Mouse (Mus musculus) forebrain, embryonic 12.5 days (tissue): ENCODE data around the gene Sult6b2. TPM values are rescaled to one million over a fixed set of nuclear protein-coding genes. Genes with fewer than 3 reads are reported as not detected.

ENCODE experiments used
- ATAC-seq: fragments of 200-750 bp; cut with Nextera tagmentation; 2 replicates; pipeline ENCODE4 v1.8.0; 2017; ENCODE audit warnings: moderate TSS enrichment; ENCODE audit not compliant: low FRiP score
- H3K27ac ChIP-seq: fragments of 300-500 bp; sonication (generic); 2 replicates; pipeline ENCODE4 v1.5.1; 2016; ENCODE audit warnings: mild to moderate bottlenecking
- H3K27me3 ChIP-seq: fragments of 300-500 bp; sonication (generic); 2 replicates; pipeline ENCODE4 v1.6.1; 2016; ENCODE audit warnings: mild to moderate bottlenecking
- H3K36me3 ChIP-seq: fragments of 300-500 bp; sonication (generic); replicated peaks from 2 replicates; pipeline ENCODE4 v1.6.1; 2016; ENCODE audit warnings: mild to moderate bottlenecking
- H3K4me1 ChIP-seq: fragments of 300-500 bp; sonication (generic); 2 replicates; pipeline ENCODE4 v1.6.1; 2016
- H3K4me2 ChIP-seq: fragments of 300-500 bp; sonication (generic); 2 replicates; pipeline ENCODE4 v1.6.1; 2016; ENCODE audit warnings: mild to moderate bottlenecking, moderate library complexity
- H3K4me3 ChIP-seq: fragments of 300-500 bp; sonication (generic); replicated peaks from 2 replicates; pipeline ENCODE4 v1.5.1; 2016; ENCODE audit warnings: mild to moderate bottlenecking
- H3K9ac ChIP-seq: fragments of 300-500 bp; sonication (generic); 2 replicates; pipeline ENCODE4 v1.6.1; 2016; ENCODE audit warnings: mild to moderate bottlenecking
- H3K9me3 ChIP-seq: fragments of 300-500 bp; sonication (generic); 2 replicates; pipeline ENCODE4 v1.6.1; 2016
- WGBS: fragments of 180-500 bp; shearing (Covaris S2); methylation state at CpG from one replicate; pipeline ENCODE4 v1.1.7; 2016; 5-methylcytosine and 5-hydroxymethylcytosine counted together
- polyA plus RNA-seq: library from polyadenylated mRNA; unstranded; fragments of >200 nt; fragmentation: Nextera tagmentation; extraction: Ambion mirVana; gene quantifications from 2 replicates; pipeline ENCODE4 v1.2.1, GENCODE M21; 2016

Sult6b2 gene
- polyA plus RNA-seq, 1 experiment from 2014 or later, result 0.17 TPM

GRCm38 (mm10) chr6:142831706-142832105 lies 27.4 kb upstream of the Sult6b2 start:
- no peak overlapping the region for H3K27ac ChIP-seq
- no peaks in the 10 kb centered on the region for H3K9me3 ChIP-seq
- WGBS, result 90% methylated on average over 3 of the region's 3 CpGs
- H3K4me2 ChIP-seq, result no peak overlapping the region
- H3K9ac ChIP-seq, result no peak overlapping the region
- no peak overlapping the region for H3K4me3 ChIP-seq
- no peak for ATAC-seq
- no peaks in the 10 kb centered on the region for H3K4me1 ChIP-seq
- no peaks in the 10 kb centered on the region for H3K27me3 ChIP-seq
- H3K36me3 ChIP-seq, result no peaks in the 10 kb centered on the region; the same call in 1 of the 2 replicates

GRCm38 (mm10) chr6:142831243-142831642 lies 26.9 kb upstream of the Sult6b2 start:
- no peak for ATAC-seq

GRCm38 (mm10) chr6:142830221-142830620 lies 25.9 kb upstream of the Sult6b2 start:
- H3K4me3 ChIP-seq, result no peak overlapping the region
- H3K27ac ChIP-seq, result no peak overlapping the region

More at GRCm38 (mm10) chr6:142831243-142831642, 26.9 kb upstream of the Sult6b2 start:
- Histone ChIP-seq H3K9ac (no peak overlapping the region), H3K27me3 (no peaks in the 10 kb centered on the region), H3K36me3 (no peaks in the 10 kb centered on the region; the same call in 1 of the 2 replicates), H3K4me2 (no peak overlapping the region), H3K9me3 (no peaks in the 10 kb centered on the region), H3K27ac (no peak overlapping the region), H3K4me3 (no peak overlapping the region), H3K4me1 (no peaks in the 10 kb centered on the region)
- WGBS, result 59% methylated on average over 8 of the region's 8 CpGs

GRCm38 (mm10) chr6:142825449-142825848 lies 21.1 kb upstream of the Sult6b2 start:
- no peak overlapping the region for H3K27ac ChIP-seq
- H3K9me3 ChIP-seq, result no peaks in the 10 kb centered on the region
- no peak overlapping the region for H3K4me3 ChIP-seq
- 85% methylated on average over 5 of the region's 5 CpGs for WGBS
- H3K4me1 ChIP-seq, result no peaks in the 10 kb centered on the region
- no peaks in the 10 kb centered on the region; the same call in 1 of the 2 replicates for H3K36me3 ChIP-seq
- no peak for ATAC-seq
- no peaks in the 10 kb centered on the region for H3K27me3 ChIP-seq
- H3K9ac ChIP-seq, result no peak overlapping the region
- no peak overlapping the region for H3K4me2 ChIP-seq

More at GRCm38 (mm10) chr6:142830221-142830620, 25.9 kb upstream of the Sult6b2 start:
- no peak overlapping the region for H3K4me2 ChIP-seq
- no peak for ATAC-seq
- no peaks in the 10 kb centered on the region for H3K27me3 ChIP-seq
- WGBS, result 95% methylated on average over 3 of the region's 3 CpGs
- no peak overlapping the region for H3K9ac ChIP-seq
- H3K9me3 ChIP-seq, result no peaks in the 10 kb centered on the region
- H3K36me3 ChIP-seq, result no peaks in the 10 kb centered on the region; the same call in 1 of the 2 replicates
- no peaks in the 10 kb centered on the region for H3K4me1 ChIP-seq

- Histone ChIP-seq H3K27ac (no peak overlapping the region), H3K4me3 (no peak overlapping the region), H3K36me3 (no peaks in the 10 kb centered on the region), H3K27me3 (no peaks in the 10 kb centered on the region), H3K9me3 (no peaks in the 10 kb centered on the region), H3K4me2 (no peak overlapping the region), H3K4me1 (no peaks in the 10 kb centered on the region), H3K9ac (no peak overlapping the region)
- WGBS, result 77% methylated on average over 5 of the region's 5 CpGs
- ATAC-seq, result no peak
These were observed 18.9 kb upstream of the Sult6b2 start for GRCm38 (mm10) chr6:142823008-142823787.

GRCm38 (mm10) chr6:142818306-142818705 lies 14.0 kb upstream of the Sult6b2 start:
- H3K4me2 ChIP-seq, result no peak overlapping the region
- no peaks in the 10 kb centered on the region for H3K9me3 ChIP-seq
- peaks cover 8% of the 10 kb centered on the region; the same call in 1 of the 2 replicates for H3K27me3 ChIP-seq
- no peak overlapping the region for H3K4me3 ChIP-seq
- ATAC-seq, result no peak
- no peak overlapping the region for H3K27ac ChIP-seq
- H3K4me1 ChIP-seq, result peaks cover 10% of the 10 kb centered on the region
- H3K9ac ChIP-seq, result no peak overlapping the region
- 96% methylated on average over 10 of the region's 10 CpGs for WGBS
- no peaks in the 10 kb centered on the region for H3K36me3 ChIP-seq

GRCm38 (mm10) chr6:142815513-142815912 lies 11.2 kb upstream of the Sult6b2 start:
- Histone ChIP-seq H3K9ac (no peak overlapping the region), H3K36me3 (no peaks in the 10 kb centered on the region), H3K4me1 (peaks cover 16% of the 10 kb centered on the region), H3K27me3 (peaks cover 14% of the 10 kb centered on the region; the same call in 1 of the 2 replicates), H3K4me2 (no peak overlapping the region), H3K4me3 (no peak overlapping the region), H3K27ac (no peak overlapping the region), H3K9me3 (no peaks in the 10 kb centered on the region)
- no peak for ATAC-seq
- WGBS, result 83% methylated on average over 3 of the region's 3 CpGs

GRCm38 (mm10) chr6:142814495-142814921 lies 10.2 kb upstream of the Sult6b2 start:
- Histone ChIP-seq H3K4me3 (peak overlapping the region; percentile 27), H3K4me2 (peak overlapping the region; percentile 51), H3K9me3 (no peaks in the 10 kb centered on the region), H3K27ac (no peak overlapping the region), H3K4me1 (peaks cover 16% of the 10 kb centered on the region), H3K36me3 (no peaks in the 10 kb centered on the region), H3K9ac (peak overlapping the region; percentile 48), H3K27me3 (peaks cover 14% of the 10 kb centered on the region; the same call in 1 of the 2 replicates)
- 5% methylated on average over 15 of the region's 15 CpGs for WGBS
- peak; percentile 62; the same call in 1 of the 2 replicates for ATAC-seq

- H3K36me3 ChIP-seq, result no peaks in the 10 kb centered on the region
- peak overlapping the region; percentile 27; the same call in 1 of the 2 replicates for H3K4me3 ChIP-seq
- no peak overlapping the region for H3K9ac ChIP-seq
- H3K4me1 ChIP-seq, result peaks cover 16% of the 10 kb centered on the region
- no peaks in the 10 kb centered on the region for H3K9me3 ChIP-seq
- 66% methylated on average over 10 of the region's 10 CpGs for WGBS
- H3K4me2 ChIP-seq, result peak overlapping the region; percentile 51
- peaks cover 14% of the 10 kb centered on the region; the same call in 1 of the 2 replicates for H3K27me3 ChIP-seq
- ATAC-seq, result no peak; the same call in 1 of the 2 replicates
- 0 out of 2 replicates have a peak overlapping the region, but pooled peaks have one; percentile 8 for H3K27ac ChIP-seq
These were observed 9.7 kb upstream of the Sult6b2 start for GRCm38 (mm10) chr6:142814011-142814410.

GRCm38 (mm10) chr6:142812969-142813368 lies 8.7 kb upstream of the Sult6b2 start:
- H3K36me3 ChIP-seq, result no peaks in the 10 kb centered on the region
- no peak overlapping the region for H3K9ac ChIP-seq
- H3K27me3 ChIP-seq, result peaks cover 14% of the 10 kb centered on the region; the same call in 1 of the 2 replicates
- no peak overlapping the region for H3K4me3 ChIP-seq
- no peaks in the 10 kb centered on the region for H3K9me3 ChIP-seq
- no peak for ATAC-seq
- no peak overlapping the region for H3K27ac ChIP-seq
- peaks cover 16% of the 10 kb centered on the region for H3K4me1 ChIP-seq
- 40% methylated on average over 5 of the region's 5 CpGs for WGBS
- H3K4me2 ChIP-seq, result no peak overlapping the region

GRCm38 (mm10) chr6:142810239-142810638 lies 5.9 kb upstream of the Sult6b2 start:
- Histone ChIP-seq H3K36me3 (no peaks in the 10 kb centered on the region), H3K4me1 (peaks cover 16% of the 10 kb centered on the region), H3K27ac (no peak overlapping the region), H3K9me3 (no peaks in the 10 kb centered on the region), H3K4me3 (no peak overlapping the region), H3K27me3 (peaks cover 11% of the 10 kb centered on the region; the same call in 1 of the 2 replicates), H3K4me2 (no peak overlapping the region), H3K9ac (no peak overlapping the region)
- ATAC-seq, result no peak
- WGBS, result 64% methylated on average over 6 of the region's 6 CpGs

- Histone ChIP-seq H3K4me2 (no peak overlapping the region), H3K27ac (no peak overlapping the region), H3K4me3 (no peak overlapping the region), H3K9ac (no peak overlapping the region), H3K36me3 (no peaks in the 10 kb centered on the region), H3K27me3 (peaks cover 11% of the 10 kb centered on the region; the same call in 1 of the 2 replicates), H3K9me3 (no peaks in the 10 kb centered on the region), H3K4me1 (peaks cover 14% of the 10 kb centered on the region; the same call in 1 of the 2 replicates)
- ATAC-seq, result no peak; the same call in 1 of the 2 replicates
- WGBS, result 49% methylated on average over 6 of the region's 6 CpGs
These were observed 5.2 kb upstream of the Sult6b2 start for GRCm38 (mm10) chr6:142809373-142810098.
